Mouse (Mus musculus) liver, embryonic 16.5 days (tissue): ENCODE results near the gene Usp31. TPM values are rescaled to one million over a fixed set of nuclear protein-coding genes. Genes with fewer than 3 reads are reported as not detected.

ENCODE experiments used
- ATAC-seq: fragments of 200-750 bp; cut with Nextera tagmentation; 2 replicates; pipeline ENCODE4 v1.8.0; 2017; ENCODE audit warnings: low read depth, mild to moderate bottlenecking, moderate number of reproducible peaks, moderate library complexity
- H3K27ac ChIP-seq: fragments of 300-500 bp; sonication (generic); 2 replicates; pipeline ENCODE4 v1.5.1; 2014; ENCODE audit warnings: mild to moderate bottlenecking, low read length
- H3K27me3 ChIP-seq: fragments of 300-500 bp; sonication (generic); 2 replicates; pipeline ENCODE4 v1.6.1; 2014; ENCODE audit warnings: low read depth, low read length, mixed read lengths; ENCODE audit not compliant: control insufficient read depth, insufficient read depth
- H3K36me3 ChIP-seq: fragments of 300-500 bp; sonication (generic); 2 replicates; pipeline ENCODE4 v1.6.1; 2014; ENCODE audit warnings: mild to moderate bottlenecking; ENCODE audit not compliant: control insufficient read depth, insufficient read depth
- H3K4me1 ChIP-seq: fragments of 300-500 bp; sonication (generic); 2 replicates; pipeline ENCODE4 v1.6.1; 2014; ENCODE audit warnings: low read depth, low read length, mixed read lengths; ENCODE audit not compliant: control insufficient read depth
- H3K4me2 ChIP-seq: fragments of 300-500 bp; sonication (generic); 2 replicates; pipeline ENCODE4 v1.6.1; 2014; ENCODE audit warnings: low read depth, low read length, mixed read lengths
- H3K4me3 ChIP-seq: fragments of 300-500 bp; sonication (generic); 2 replicates; pipeline ENCODE4 v1.5.1; 2014; ENCODE audit warnings: low read depth, mild to moderate bottlenecking, low read length
- H3K9ac ChIP-seq: fragments of 300-500 bp; sonication (generic); 2 replicates; pipeline ENCODE4 v1.6.1; 2014; ENCODE audit warnings: low read depth, low read length
- H3K9me3 ChIP-seq: fragments of 300-500 bp; sonication (generic); replicated peaks from 2 replicates; pipeline ENCODE4 v1.6.1; 2016; ENCODE audit warnings: low read length; ENCODE audit not compliant: control insufficient read depth
- WGBS: fragments of 180-500 bp; shearing (Covaris S2); extraction: QIAGEN DNeasy Blood & Tissue Kit; methylation state at CpG from one replicate; pipeline ENCODE4 v1.1.7; 2014; ENCODE audit not compliant: insufficient replicate concordance; 5-methylcytosine and 5-hydroxymethylcytosine counted together
- polyA plus RNA-seq: library from polyadenylated mRNA; unstranded; fragments of >200 nt; fragmentation: Nextera tagmentation; extraction: Ambion mirVana; gene quantifications from 2 replicates; pipeline ENCODE4 v1.2.1, GENCODE M21; 2015

Usp31 gene
- polyA plus RNA-seq, 1 experiment from 2014 or later = 0.68 TPM

DNA sequence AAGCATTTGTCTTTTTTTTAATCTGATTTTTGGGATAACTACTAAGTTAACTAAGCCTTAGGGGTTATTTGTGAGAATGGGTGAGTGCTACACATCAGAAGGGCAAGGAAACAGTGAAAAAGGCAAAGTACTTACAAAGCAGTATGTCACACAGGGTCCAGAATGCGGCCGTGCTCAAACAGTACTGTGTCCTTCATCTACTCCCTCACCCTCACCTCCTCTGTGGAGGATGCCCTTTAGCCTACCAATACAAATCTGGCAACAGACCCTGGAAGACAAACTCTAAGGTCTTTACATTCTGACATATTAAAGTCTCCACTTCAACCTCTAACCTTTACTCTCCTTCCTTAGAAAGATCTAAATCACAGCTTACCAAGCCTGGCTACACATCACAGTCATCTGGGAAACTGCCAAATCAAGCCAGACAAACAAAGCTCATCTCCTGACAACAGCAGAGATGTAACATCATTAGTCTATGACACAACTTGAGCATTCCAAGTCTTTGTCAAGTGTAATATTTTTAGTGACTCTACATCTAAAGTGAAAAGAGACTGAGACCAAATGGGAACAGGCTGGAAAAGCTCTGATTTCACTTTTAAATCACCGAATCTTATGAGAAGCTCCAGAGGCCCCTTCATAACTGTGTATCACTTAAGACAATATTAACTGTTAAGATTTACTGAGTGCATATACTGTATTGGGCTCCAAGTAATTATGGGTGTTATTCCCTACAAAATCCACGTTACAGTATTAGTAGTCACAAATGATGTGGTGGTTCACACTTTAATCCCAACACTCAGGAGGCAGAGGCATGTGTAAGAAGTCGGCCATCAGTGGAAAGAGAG lies 21.7 kb downstream of the Usp31 start:
- Histone ChIP-seq H3K9ac (no peak overlapping the region), H3K27me3 (no peaks in the 10 kb centered on the region), H3K27ac (no peak overlapping the region), H3K36me3 (no peaks in the 10 kb centered on the region), H3K4me2 (no peak overlapping the region), H3K4me3 (no peak overlapping the region), H3K9me3 (no peaks in the 10 kb centered on the region), H3K4me1 (no peaks in the 10 kb centered on the region)
- 64% methylated on average over 5 of the region's 5 CpGs for WGBS
- ATAC-seq = no peak

- Histone ChIP-seq H3K27me3 (no peaks in the 10 kb centered on the region), H3K9me3 (no peaks in the 10 kb centered on the region), H3K9ac (no peak overlapping the region), H3K27ac (no peak overlapping the region), H3K4me2 (no peak overlapping the region), H3K4me1 (no peaks in the 10 kb centered on the region), H3K4me3 (no peak overlapping the region), H3K36me3 (no peaks in the 10 kb centered on the region)
- ATAC-seq = no peak
Measured at GRCm38 (mm10) chr7:121681191-121681590, 25.9 kb downstream of the Usp31 start.

GRCm38 (mm10) chr7:121677105-121677753 lies 29.8 kb downstream of the Usp31 start:
- WGBS = 62% methylated on average over 4 of the region's 4 CpGs
- no peak overlapping the region for H3K9ac ChIP-seq

GRCm38 (mm10) chr7:121660705-121661104 lies 46.3 kb downstream of the Usp31 start:
- no peak for ATAC-seq
- H3K27ac ChIP-seq = no peak overlapping the region
- no peak overlapping the region for H3K4me3 ChIP-seq
- H3K36me3 ChIP-seq = peaks cover 7% of the 10 kb centered on the region
- no peak overlapping the region for H3K4me2 ChIP-seq
- no peaks in the 10 kb centered on the region for H3K4me1 ChIP-seq
- no peaks in the 10 kb centered on the region for H3K9me3 ChIP-seq
- H3K27me3 ChIP-seq = no peaks in the 10 kb centered on the region
- no peak overlapping the region for H3K9ac ChIP-seq
- 69% methylated on average over 1 of the region's 1 CpGs for WGBS

More at GRCm38 (mm10) chr7:121677105-121677753, 29.8 kb downstream of the Usp31 start:
- Histone ChIP-seq H3K9me3 (no peaks in the 10 kb centered on the region), H3K4me3 (no peak overlapping the region), H3K4me1 (no peaks in the 10 kb centered on the region), H3K27me3 (no peaks in the 10 kb centered on the region), H3K36me3 (no peaks in the 10 kb centered on the region), H3K4me2 (no peak overlapping the region), H3K27ac (no peak overlapping the region)
- ATAC-seq = no peak

GRCm38 (mm10) chr7:121658866-121659265 lies 48.2 kb downstream of the Usp31 start:
- no peaks in the 10 kb centered on the region for H3K27me3 ChIP-seq
- H3K9ac ChIP-seq = no peak overlapping the region
- no peak for ATAC-seq
- no peak overlapping the region for H3K4me2 ChIP-seq
- WGBS = 75% methylated on average over 7 of the region's 7 CpGs
- H3K4me3 ChIP-seq = no peak overlapping the region
- no peaks in the 10 kb centered on the region for H3K9me3 ChIP-seq
- no peaks in the 10 kb centered on the region for H3K4me1 ChIP-seq
- H3K27ac ChIP-seq = no peak overlapping the region
- H3K36me3 ChIP-seq = peaks cover 7% of the 10 kb centered on the region

- Histone ChIP-seq H3K9me3 (no peaks in the 10 kb centered on the region), H3K27ac (no peak overlapping the region), H3K9ac (no peak overlapping the region), H3K4me2 (no peak overlapping the region), H3K4me1 (no peaks in the 10 kb centered on the region), H3K36me3 (peaks cover 4% of the 10 kb centered on the region), H3K27me3 (no peaks in the 10 kb centered on the region), H3K4me3 (no peak overlapping the region)
- WGBS = 65% methylated on average over 2 of the region's 2 CpGs
- ATAC-seq = no peak
Measured at GRCm38 (mm10) chr7:121654675-121655074, 52.4 kb downstream of the Usp31 start.

DNA sequence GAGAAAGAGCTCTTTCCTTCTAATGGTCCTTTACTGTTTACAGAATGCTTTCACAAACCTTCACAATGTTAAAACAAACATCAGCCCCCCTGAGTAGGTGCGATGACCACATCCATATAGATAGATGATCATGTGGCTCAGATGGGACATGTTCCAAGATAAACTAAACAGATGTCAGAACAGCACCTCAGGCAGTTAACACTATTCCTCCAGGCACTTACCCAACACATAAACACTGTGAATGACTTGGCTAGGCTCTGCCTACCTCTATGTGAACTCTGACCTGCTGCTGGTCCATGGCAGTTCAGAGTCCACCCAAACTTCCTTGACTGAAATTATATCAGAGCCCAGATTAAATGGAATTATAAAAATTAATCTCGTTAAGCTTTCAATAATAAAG lies 54.4 kb downstream of the Usp31 start:
- Histone ChIP-seq H3K4me3 (no peak overlapping the region), H3K36me3 (peaks cover 5% of the 10 kb centered on the region; the same call in 1 of the 2 replicates), H3K9ac (no peak overlapping the region), H3K4me1 (no peaks in the 10 kb centered on the region), H3K27me3 (no peaks in the 10 kb centered on the region), H3K9me3 (no peaks in the 10 kb centered on the region), H3K4me2 (no peak overlapping the region), H3K27ac (no peak overlapping the region)
- WGBS = 66% methylated on average over 2 of the region's 2 CpGs
- ATAC-seq = peak; percentile 74

- peaks cover 5% of the 10 kb centered on the region; the same call in 1 of the 2 replicates for H3K36me3 ChIP-seq
- H3K4me1 ChIP-seq = no peaks in the 10 kb centered on the region
- H3K9me3 ChIP-seq = no peaks in the 10 kb centered on the region
- H3K4me3 ChIP-seq = no peak overlapping the region
- 89% methylated on average over 3 of the region's 3 CpGs for WGBS
- no peaks in the 10 kb centered on the region for H3K27me3 ChIP-seq
- no peak overlapping the region for H3K27ac ChIP-seq
- H3K9ac ChIP-seq = no peak overlapping the region
- H3K4me2 ChIP-seq = no peak overlapping the region
- ATAC-seq = no peak
Measured at GRCm38 (mm10) chr7:121650724-121651123, 56.3 kb downstream of the Usp31 start.
